Mouse (Mus musculus): ENCODE results near the gene Ggta1.

DNA sequence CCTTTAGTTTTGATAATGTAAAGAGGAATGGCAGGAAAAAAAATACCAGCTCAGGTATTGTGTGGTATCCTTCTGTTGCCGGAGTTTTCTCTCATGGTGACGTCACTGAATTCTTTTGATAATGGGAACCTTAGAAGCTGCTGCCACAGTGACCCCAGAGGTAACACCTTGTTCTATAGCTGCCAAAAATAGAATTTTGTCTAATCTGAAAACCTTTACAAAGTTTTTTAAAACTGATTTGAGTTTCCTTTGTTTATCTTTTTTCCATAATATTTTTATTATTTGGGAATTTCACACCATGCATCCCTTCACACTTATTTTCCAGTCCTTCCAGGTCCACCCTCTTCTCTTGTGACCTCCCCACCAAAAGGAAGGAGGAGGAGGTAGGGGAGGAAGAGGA is 95.4 kb downstream of the Ggta1 start, which contains the start of gene 4930568D16Rik:
- TF ChIP-seq POLR2A (IDR thresholded peaks at IDR 0.05; ENCODE audit: insufficient read length, low read depth) (no peak), POLR2AphosphoS2 (IDR thresholded peaks at IDR 0.05; ENCODE audit: insufficient read length, low read depth) (no peak), USF1 (IDR thresholded peaks at IDR 0.05; ENCODE audit: low read depth) (no peak), E2F4 (IDR thresholded peaks at IDR 0.05; ENCODE audit: insufficient read depth) (no peak), TCF12 (IDR thresholded peaks at IDR 0.05; ENCODE audit: insufficient read depth, poor library complexity, severe bottlenecking) (no peak), MAX (IDR thresholded peaks at IDR 0.05; ENCODE audit: low read depth) (no peak), TCF3 (IDR thresholded peaks at IDR 0.05; ENCODE audit: insufficient read length, low read depth) (no peak), MYOD1 (IDR thresholded peaks at IDR 0.05; ENCODE audit: control insufficient read depth in 1 of 3, insufficient read length in 2 of 3, low read depth in 2 of 3) (no peak)

Data from myocyte (in vitro differentiated cells).